In the genomic region with DNA sequence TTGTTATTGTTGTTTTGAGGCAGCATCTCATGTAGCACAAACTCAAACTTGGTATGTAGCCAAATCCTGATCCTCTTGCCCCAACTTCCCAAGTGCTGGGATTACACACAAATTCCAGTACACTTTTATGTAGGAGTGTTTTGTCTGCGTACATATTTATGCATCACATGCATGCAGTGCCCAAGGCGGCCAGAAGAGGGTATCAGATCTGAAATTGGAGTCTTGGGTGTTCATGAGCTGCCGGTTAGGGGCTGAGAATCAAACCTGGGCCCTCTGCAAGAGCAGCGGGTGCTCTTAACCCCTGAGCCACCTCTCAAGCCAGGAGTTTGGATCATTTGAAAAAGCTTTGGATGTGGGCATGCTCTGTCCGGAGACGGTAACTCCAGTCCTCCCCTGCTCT, we compare ENCODE assay signal across 18 mouse cellular contexts. TPM values are rescaled to one million over a fixed set of nuclear protein-coding genes. Genes with fewer than 3 reads are reported as not detected.
DNase-seq lines count a peak whose midpoint lies in the region; ATAC-seq and TF ChIP-seq lines count a peak whose summit lies in the region.
"Had no signal": no experiment of that assay in that cellular context is flagged by ENCODE, and none has a peak within 500 bp of the region (broad histone marks: within the 10 kb centered on the region; RNA-seq: fewer than 3 reads in every experiment).

No protein-coding gene starts in this region.

- no peaks in the 10 kb centered on the region for H3K9me3 ChIP-seq in heart, embryonic 13.5 days
- H3K9me3 ChIP-seq in heart, embryonic 12.5 days (replicated peaks): no peaks in the 10 kb centered on the region
- no peaks in the 10 kb centered on the region for H3K9me3 ChIP-seq in megakaryocyte, embryonic 14.5 days
- no peaks in the 10 kb centered on the region for H3K9me3 ChIP-seq in lung, embryonic 14.5 days (ENCODE audit: low read depth, low read length)
- no peaks in the 10 kb centered on the region for H3K9me3 ChIP-seq in stomach, postnatal 0 days (ENCODE audit: control insufficient read depth, low read length)
- no peaks in the 10 kb centered on the region for H3K9me3 ChIP-seq in midbrain, embryonic 15.5 days
- H3K9me3 ChIP-seq: hindbrain, embryonic 12.5 days; limb, embryonic 13.5 days; stomach, embryonic 15.5 days had no signal

- H3K36me3 ChIP-seq in heart, embryonic 13.5 days: no peaks in the 10 kb centered on the region
- H3K36me3 ChIP-seq in heart, embryonic 12.5 days: no peaks in the 10 kb centered on the region
- H3K36me3 ChIP-seq in megakaryocyte, embryonic 14.5 days (replicated peaks; ENCODE audit: low read length): peaks cover 16% of the 10 kb centered on the region
- no peaks in the 10 kb centered on the region for H3K36me3 ChIP-seq in lung, embryonic 14.5 days (ENCODE audit: insufficient read depth)
- H3K36me3 ChIP-seq in stomach, postnatal 0 days (ENCODE audit: control insufficient read depth, insufficient read depth, low read length): no peaks in the 10 kb centered on the region
- no peaks in the 10 kb centered on the region for H3K36me3 ChIP-seq in midbrain, embryonic 15.5 days (replicated peaks)
- H3K36me3 ChIP-seq: G1E; hindbrain, embryonic 12.5 days; limb, embryonic 13.5 days; stomach, embryonic 15.5 days had no signal

- TF ChIP-seq EP300 in stomach, postnatal 0 days (optimal IDR thresholded peaks at IDR 0.05): no peak

- H3K4me1 ChIP-seq in heart, embryonic 13.5 days: peaks cover 69% of the 10 kb centered on the region
- H3K4me1 ChIP-seq in heart, embryonic 12.5 days (replicated peaks): peaks cover 54% of the 10 kb centered on the region
- H3K4me1 ChIP-seq in megakaryocyte, embryonic 14.5 days: peaks cover 100% of the 10 kb centered on the region
- peaks cover 4% of the 10 kb centered on the region; the same call in 1 of the 2 replicates for H3K4me1 ChIP-seq in lung, embryonic 14.5 days (ENCODE audit: insufficient read depth)
- no peaks in the 10 kb centered on the region for H3K4me1 ChIP-seq in stomach, postnatal 0 days (replicated peaks; ENCODE audit: control insufficient read depth, insufficient read depth)
- no peaks in the 10 kb centered on the region for H3K4me1 ChIP-seq in midbrain, embryonic 15.5 days
- H3K4me1 ChIP-seq: hindbrain, embryonic 12.5 days; limb, embryonic 13.5 days had no signal

- H3K4me3 ChIP-seq in heart, embryonic 13.5 days: no peak overlapping the region
- H3K4me3 ChIP-seq in heart, embryonic 12.5 days: no peak overlapping the region
- H3K4me3 ChIP-seq in megakaryocyte, embryonic 14.5 days (replicated peaks): peak overlapping the region; percentile 90
- no peak overlapping the region for H3K4me3 ChIP-seq in lung, embryonic 14.5 days (ENCODE audit: low read depth, low read length)
- H3K4me3 ChIP-seq in stomach, postnatal 0 days (ENCODE audit: low read depth, low read length): no peak overlapping the region
- no peak overlapping the region for H3K4me3 ChIP-seq in midbrain, embryonic 15.5 days
- H3K4me3 ChIP-seq: hindbrain, embryonic 12.5 days; limb, embryonic 13.5 days; stomach, embryonic 15.5 days had no signal

- TF ChIP-seq CTCF in lung, embryonic 14.5 days (IDR thresholded peaks at IDR 0.05; ENCODE audit: low read depth): peak; percentile 34
- peak; percentile 31 for TF ChIP-seq CTCF in stomach, postnatal 0 days (IDR thresholded peaks at IDR 0.05; ENCODE audit: low read depth)

- ATAC-seq in heart, embryonic 13.5 days (ENCODE audit: extremely low read depth, insufficient number of reproducible peaks, low FRiP score, low TSS enrichment): no peak
- no peak for ATAC-seq in heart, embryonic 12.5 days (ENCODE audit: insufficient number of reproducible peaks, low FRiP score)
- no peak for ATAC-seq in megakaryocyte, adult 5-6 weeks (ENCODE audit: poor library complexity, severe bottlenecking)
- ATAC-seq in lung, embryonic 14.5 days (ENCODE audit: insufficient read depth): no peak
- ATAC-seq in stomach, postnatal 0 days (ENCODE audit: low FRiP score, low TSS enrichment): no peak
- ATAC-seq in midbrain, embryonic 15.5 days (replicated peaks): no peak
- ATAC-seq: activated CD4-positive, CD25-positive, alpha-beta regulatory T cell, adult 4 months had no signal

- no peak overlapping the region for H3K4me2 ChIP-seq in heart, embryonic 13.5 days
- no peak overlapping the region for H3K4me2 ChIP-seq in heart, embryonic 12.5 days
- H3K4me2 ChIP-seq in lung, embryonic 14.5 days: no peak overlapping the region
- no peak overlapping the region for H3K4me2 ChIP-seq in stomach, postnatal 0 days (replicated peaks; ENCODE audit: low read depth)
- H3K4me2 ChIP-seq in midbrain, embryonic 15.5 days: no peak overlapping the region
- H3K4me2 ChIP-seq: hindbrain, embryonic 12.5 days; limb, embryonic 13.5 days; stomach, embryonic 15.5 days had no signal

- no peak for DNase-seq in lung, embryonic 14.5 days
- no peak for DNase-seq in stomach, postnatal 0 days (ENCODE audit: low spot score)
- DNase-seq in kidney, postnatal 25 days: no peak
- DNase-seq: cerebellum, postnatal 36 days; kidney, adult 11 months had no signal

- peak overlapping the region; percentile 94; the same call in 1 of the 2 replicates for H3K27ac ChIP-seq in heart, embryonic 13.5 days (replicated peaks)
- H3K27ac ChIP-seq in heart, embryonic 12.5 days (ENCODE audit: poor library complexity, severe bottlenecking): no peak overlapping the region
- H3K27ac ChIP-seq in lung, embryonic 14.5 days (ENCODE audit: low read depth): no peak overlapping the region
- peak overlapping the region; percentile 35; the same call in 1 of the 2 replicates for H3K27ac ChIP-seq in stomach, postnatal 0 days (replicated peaks)
- no peak overlapping the region for H3K27ac ChIP-seq in midbrain, embryonic 15.5 days
- H3K27ac ChIP-seq: hindbrain, embryonic 12.5 days; limb, embryonic 13.5 days had no signal

- WGBS in heart, embryonic 13.5 days: 88% methylated on average over 6 of the region's 6 CpGs
- 92% methylated on average over 6 of the region's 6 CpGs for WGBS in heart, embryonic 12.5 days
- WGBS in lung, embryonic 14.5 days: 85% methylated on average over 6 of the region's 6 CpGs
- 92% methylated on average over 6 of the region's 6 CpGs for WGBS in stomach, postnatal 0 days
- 91% methylated on average over 6 of the region's 6 CpGs for WGBS in midbrain, embryonic 15.5 days

- H3K9ac ChIP-seq in heart, embryonic 13.5 days: no peak overlapping the region
- no peak overlapping the region for H3K9ac ChIP-seq in heart, embryonic 12.5 days
- no peak overlapping the region for H3K9ac ChIP-seq in lung, embryonic 14.5 days
- no peak overlapping the region for H3K9ac ChIP-seq in stomach, postnatal 0 days (ENCODE audit: low read length)
- no peak overlapping the region for H3K9ac ChIP-seq in midbrain, embryonic 15.5 days
- H3K9ac ChIP-seq: hindbrain, embryonic 12.5 days; limb, embryonic 13.5 days; stomach, embryonic 15.5 days had no signal

- H3K27me3 ChIP-seq in heart, embryonic 13.5 days (replicated peaks): no peaks in the 10 kb centered on the region
- no peaks in the 10 kb centered on the region for H3K27me3 ChIP-seq in heart, embryonic 12.5 days (replicated peaks)
- H3K27me3 ChIP-seq in megakaryocyte, embryonic 14.5 days (replicated peaks): no peaks in the 10 kb centered on the region
- no peaks in the 10 kb centered on the region for H3K27me3 ChIP-seq in lung, embryonic 14.5 days (ENCODE audit: insufficient read depth, low read length)
- no peaks in the 10 kb centered on the region for H3K27me3 ChIP-seq in stomach, postnatal 0 days (ENCODE audit: control insufficient read depth, insufficient read depth, low read length)
- H3K27me3 ChIP-seq in midbrain, embryonic 15.5 days (replicated peaks): no peaks in the 10 kb centered on the region
- H3K27me3 ChIP-seq: hindbrain, embryonic 12.5 days; limb, embryonic 13.5 days; stomach, embryonic 15.5 days had no signal

RNA-seq across cellular contexts. Expression of a gene that starts 28.3 kb away (rescaled TPM):
- 0.17 and 1.1 TPM in 2 replicates for polyA plus RNA-seq in heart, embryonic 13.5 days (2015; fragmentation: Nextera tagmentation; extraction: Ambion mirVana)
- polyA plus RNA-seq in heart, embryonic 12.5 days (2016; fragmentation: Nextera tagmentation; extraction: Ambion mirVana): not detected in 2 replicates
- 2.7 and 3.5 TPM in 2 replicates for polyA plus RNA-seq in megakaryocyte, embryonic 14.5 days (2012; ENCODE audit: insufficient read depth, low replicate concordance)
- 0.60 TPM in 1 of 2 replicates, not detected in the other for total RNA-seq in megakaryocyte, adult 5-6 weeks (2015)
- not detected in 2 replicates for total RNA-seq in megakaryocyte, adult 5-6 weeks (2017)
- 30.4 and 33.5 TPM in 2 replicates for polyA plus RNA-seq in lung, embryonic 14.5 days (2014; fragmentation: Nextera tagmentation; extraction: Ambion mirVana)
- polyA plus RNA-seq in stomach, postnatal 0 days (2015; fragmentation: Nextera tagmentation; extraction: Ambion mirVana): not detected in 2 replicates
- polyA plus RNA-seq in midbrain, embryonic 15.5 days (2015; fragmentation: Nextera tagmentation; extraction: Ambion mirVana): 0.23 and 0.51 TPM in 2 replicates
- total RNA-seq: adrenal gland, postnatal 4 days; G1E; granulocyte monocyte progenitor cell, adult 5-6 weeks had no signal
- polyA plus RNA-seq: activated CD4-positive, CD25-positive, alpha-beta regulatory T cell, adult 4 months; embryonic facial prominence, embryonic 11.5 days; G1E; hindbrain, embryonic 12.5 days; limb, embryonic 13.5 days had no signal

RNA-seq across cellular contexts. Expression of a gene that starts 40.8 kb away (rescaled TPM):
- 13.3 and 13.7 TPM in 2 replicates for polyA plus RNA-seq in heart, embryonic 13.5 days (2015; fragmentation: Nextera tagmentation; extraction: Ambion mirVana)
- 14.1 and 14.9 TPM in 2 replicates for polyA plus RNA-seq in heart, embryonic 12.5 days (2016; fragmentation: Nextera tagmentation; extraction: Ambion mirVana)
- 51.0 and 108 TPM in 2 replicates for polyA plus RNA-seq in megakaryocyte, embryonic 14.5 days (2012; ENCODE audit: insufficient read depth, low replicate concordance)
- 0.22 TPM in 1 of 2 replicates, not detected in the other for total RNA-seq in megakaryocyte, adult 5-6 weeks (2015)
- total RNA-seq in megakaryocyte, adult 5-6 weeks (2017): 0.51 TPM in 1 of 2 replicates, not detected in the other
- polyA plus RNA-seq in lung, embryonic 14.5 days (2014; fragmentation: Nextera tagmentation; extraction: Ambion mirVana): 18.7 and 19.3 TPM in 2 replicates
- 5.5 and 6.0 TPM in 2 replicates for polyA plus RNA-seq in stomach, postnatal 0 days (2015; fragmentation: Nextera tagmentation; extraction: Ambion mirVana)
- polyA plus RNA-seq in midbrain, embryonic 15.5 days (2015; fragmentation: Nextera tagmentation; extraction: Ambion mirVana): 1.9 and 2.2 TPM in 2 replicates
- total RNA-seq: G1E; granulocyte monocyte progenitor cell, adult 5-6 weeks had no signal
- polyA plus RNA-seq: activated CD4-positive, CD25-positive, alpha-beta regulatory T cell, adult 4 months had no signal

Comparison
In these comparisons a context has a peak if more than half of its experiments do, and no peak if none do; other contexts are left out.
1. H3K27ac ChIP-seq: peak in heart, embryonic 13.5 days (single experiment) and stomach, postnatal 0 days (single experiment); none in heart, embryonic 12.5 days (single experiment), lung, embryonic 14.5 days (single experiment) and midbrain, embryonic 15.5 days (single experiment).